Mouse (Mus musculus) midbrain, embryonic 12.5 days (tissue): ENCODE results near the gene Gpm6b. TPM values are rescaled to one million over a fixed set of nuclear protein-coding genes. Genes with fewer than 3 reads are reported as not detected.
A peak's percentile ranks its signal among the peaks of the same experiment; 100 is the strongest.

ENCODE experiments used
- ATAC-seq: fragments of 200-750 bp; cut with Nextera tagmentation; 2 replicates; pipeline ENCODE4 v1.8.0; 2017; ENCODE audit warnings: low read depth, moderate TSS enrichment, moderate library complexity; ENCODE audit not compliant: low FRiP score
- H3K27ac ChIP-seq: fragments of 300-500 bp; sonication (generic); replicated peaks from 2 replicates; pipeline ENCODE4 v1.5.1; 2016; ENCODE audit warnings: mild to moderate bottlenecking
- H3K27me3 ChIP-seq: fragments of 300-500 bp; sonication (generic); 2 replicates; pipeline ENCODE4 v1.6.1; 2016; ENCODE audit warnings: mild to moderate bottlenecking
- H3K36me3 ChIP-seq: fragments of 300-500 bp; sonication (generic); 2 replicates; pipeline ENCODE4 v1.6.1; 2016
- H3K4me1 ChIP-seq: fragments of 300-500 bp; sonication (generic); 2 replicates; pipeline ENCODE4 v1.6.1; 2016
- H3K4me2 ChIP-seq: fragments of 300-500 bp; sonication (generic); replicated peaks from 2 replicates; pipeline ENCODE4 v1.6.1; 2016; ENCODE audit warnings: mild to moderate bottlenecking, moderate library complexity
- H3K4me3 ChIP-seq: fragments of 300-500 bp; sonication (generic); 2 replicates; pipeline ENCODE4 v1.5.1; 2016; ENCODE audit warnings: mild to moderate bottlenecking
- H3K9ac ChIP-seq: fragments of 300-500 bp; sonication (generic); replicated peaks from 2 replicates; pipeline ENCODE4 v1.6.1; 2016; ENCODE audit warnings: mild to moderate bottlenecking, moderate library complexity
- H3K9me3 ChIP-seq: fragments of 300-500 bp; sonication (generic); 2 replicates; pipeline ENCODE4 v1.6.1; 2016; ENCODE audit warnings: mild to moderate bottlenecking
- WGBS: fragments of 180-500 bp; shearing (Covaris S2); methylation state at CpG from one replicate; pipeline ENCODE4 v1.1.7; 2016; 5-methylcytosine and 5-hydroxymethylcytosine counted together
- polyA plus RNA-seq: library from polyadenylated mRNA; unstranded; fragments of >200 nt; fragmentation: Nextera tagmentation; extraction: Ambion mirVana; gene quantifications from 2 replicates; pipeline ENCODE4 v1.2.1, GENCODE M21; 2016

The Gpm6b gene
- polyA plus RNA-seq, 1 experiment from 2014 or later: 196 TPM

DNA sequence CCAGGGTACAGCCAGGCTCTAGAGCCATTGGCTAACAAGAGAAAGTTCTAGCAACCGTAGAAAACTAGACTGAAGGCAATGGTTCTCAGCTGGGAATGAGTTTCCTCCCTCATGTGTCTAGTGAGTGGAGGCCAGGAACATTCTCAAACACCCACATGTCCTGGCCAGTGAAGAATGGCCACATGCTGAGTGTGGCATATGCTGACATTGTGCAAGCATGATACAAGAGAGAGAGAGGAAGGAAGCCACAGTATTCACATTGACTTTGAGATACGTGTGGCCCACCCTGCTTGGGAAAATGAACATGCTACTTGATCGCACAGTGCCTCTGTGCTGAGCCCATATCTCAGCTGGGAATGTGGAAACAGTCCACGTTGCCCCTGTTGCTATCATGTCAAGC lies 101.2 kb downstream of the Gpm6b start:
- WGBS: 81% methylated on average over 4 of the region's 4 CpGs

DNA sequence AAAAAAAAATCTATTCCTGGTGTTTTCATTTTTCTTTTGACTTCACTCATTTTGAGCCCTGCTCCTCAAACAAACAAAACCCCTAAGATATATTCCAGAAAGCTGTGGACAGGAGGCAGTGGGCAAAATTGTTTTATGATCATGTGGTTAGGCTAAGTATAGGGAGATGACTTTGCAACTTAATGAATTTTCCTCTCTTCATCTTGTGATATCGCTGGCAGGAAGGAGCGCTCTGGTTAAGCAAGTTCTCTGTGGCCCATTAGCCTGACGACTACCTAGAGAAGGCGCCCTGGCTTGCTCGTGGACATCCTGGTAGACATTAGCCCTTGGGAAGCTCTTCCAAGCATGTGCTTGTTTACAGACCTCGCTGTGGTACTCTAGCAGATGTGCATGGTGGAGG lies 103.1 kb downstream of the Gpm6b start:
- Histone ChIP-seq H3K9ac (no peak overlapping the region), H3K4me3 (no peak overlapping the region), H3K4me2 (no peak overlapping the region), H3K27me3 (peaks cover 25% of the 10 kb centered on the region), H3K4me1 (no peaks in the 10 kb centered on the region), H3K9me3 (no peaks in the 10 kb centered on the region), H3K27ac (no peak overlapping the region), H3K36me3 (no peaks in the 10 kb centered on the region)
- ATAC-seq: no peak
- WGBS: 89% methylated on average over 6 of the region's 6 CpGs

More for the DNA sequence above, 101.2 kb downstream of the Gpm6b start:
- no peak overlapping the region for H3K4me3 ChIP-seq
- H3K27ac ChIP-seq: no peak overlapping the region
- no peaks in the 10 kb centered on the region for H3K4me1 ChIP-seq
- no peak overlapping the region for H3K9ac ChIP-seq
- H3K4me2 ChIP-seq: no peak overlapping the region
- H3K27me3 ChIP-seq: peaks cover 34% of the 10 kb centered on the region
- no peaks in the 10 kb centered on the region for H3K9me3 ChIP-seq
- ATAC-seq: no peak
- no peaks in the 10 kb centered on the region for H3K36me3 ChIP-seq

DNA sequence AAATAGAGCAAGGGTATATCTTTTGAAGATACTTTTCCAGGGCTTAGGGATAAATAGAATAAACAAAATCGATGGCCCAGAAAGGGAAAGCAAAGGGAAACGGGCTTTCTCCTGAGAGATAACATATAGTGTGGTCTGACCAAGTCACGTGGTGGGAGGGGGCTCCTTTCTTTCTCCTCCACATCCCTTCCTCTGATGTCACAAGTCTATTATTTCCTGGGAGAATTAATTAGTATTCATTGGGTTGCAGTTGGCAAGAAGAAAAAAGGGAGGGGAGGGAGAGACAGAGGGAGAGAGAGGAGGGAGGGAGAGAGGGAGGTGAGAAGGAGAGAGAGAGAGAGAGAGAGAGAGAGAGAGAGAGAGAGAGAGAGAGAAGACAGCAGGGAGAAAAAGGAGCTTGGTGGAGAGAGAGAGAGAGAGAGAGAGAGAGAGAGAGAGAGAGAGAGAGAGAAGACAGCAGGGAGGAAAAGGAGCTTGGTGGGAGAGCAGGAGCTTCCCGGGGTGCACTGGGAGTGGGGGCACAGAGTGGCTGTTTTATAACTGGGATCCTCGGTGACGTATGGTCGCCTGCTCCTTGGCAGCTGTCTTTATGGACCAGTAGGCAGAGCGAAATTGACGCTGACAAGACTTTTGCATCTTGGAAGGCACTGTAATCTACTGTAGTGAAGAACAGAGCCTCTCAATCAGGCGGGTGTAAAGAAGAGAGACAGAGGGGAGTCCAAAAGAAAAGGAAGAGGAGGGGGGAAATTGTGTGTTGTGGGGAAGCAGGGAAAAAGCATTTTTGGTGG lies 105.7 kb downstream of the Gpm6b start:
- peak overlapping the region; percentile 54 for H3K4me2 ChIP-seq
- H3K4me3 ChIP-seq: peak overlapping the region; percentile 46
- H3K36me3 ChIP-seq: no peaks in the 10 kb centered on the region
- peak overlapping the region; percentile 91 for H3K27ac ChIP-seq
- H3K9ac ChIP-seq: peak overlapping the region; percentile 55
- H3K9me3 ChIP-seq: no peaks in the 10 kb centered on the region
- H3K27me3 ChIP-seq: peaks cover 14% of the 10 kb centered on the region
- ATAC-seq: peak; percentile 94
- 23% methylated on average over 10 of the region's 10 CpGs for WGBS
- peaks cover 4% of the 10 kb centered on the region; the same call in 1 of the 2 replicates for H3K4me1 ChIP-seq

DNA sequence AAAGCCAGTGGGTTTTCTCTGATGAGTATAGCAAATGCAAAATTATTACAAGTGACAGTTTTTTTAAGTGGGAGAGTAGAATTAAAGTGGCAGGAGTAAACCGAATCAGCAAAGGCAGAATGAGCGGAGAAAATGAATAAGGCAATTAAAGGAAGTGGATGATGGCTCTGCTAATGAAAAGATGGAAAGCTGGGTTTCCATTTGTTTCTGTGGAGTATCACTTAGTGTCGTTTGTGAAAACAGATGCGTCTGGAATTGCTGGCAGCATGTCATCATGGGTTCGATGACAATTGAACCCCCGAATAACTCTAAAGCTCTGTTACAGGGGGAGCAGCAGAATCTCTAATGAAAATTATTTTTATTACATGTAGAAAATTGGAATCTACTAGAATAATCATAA lies 109.4 kb downstream of the Gpm6b start:
- 69% methylated on average over 6 of the region's 6 CpGs for WGBS
- H3K4me1 ChIP-seq: peaks cover 9% of the 10 kb centered on the region; the same call in 1 of the 2 replicates
- H3K4me2 ChIP-seq: peak overlapping the region; percentile 54
- ATAC-seq: no peak
- H3K9ac ChIP-seq: peak overlapping the region; percentile 17; the same call in 1 of the 2 replicates
- H3K36me3 ChIP-seq: no peaks in the 10 kb centered on the region
- no peaks in the 10 kb centered on the region for H3K9me3 ChIP-seq
- H3K27me3 ChIP-seq: peaks cover 5% of the 10 kb centered on the region; the same call in 1 of the 2 replicates
- no peak overlapping the region for H3K27ac ChIP-seq
- peak overlapping the region; percentile 46 for H3K4me3 ChIP-seq

DNA sequence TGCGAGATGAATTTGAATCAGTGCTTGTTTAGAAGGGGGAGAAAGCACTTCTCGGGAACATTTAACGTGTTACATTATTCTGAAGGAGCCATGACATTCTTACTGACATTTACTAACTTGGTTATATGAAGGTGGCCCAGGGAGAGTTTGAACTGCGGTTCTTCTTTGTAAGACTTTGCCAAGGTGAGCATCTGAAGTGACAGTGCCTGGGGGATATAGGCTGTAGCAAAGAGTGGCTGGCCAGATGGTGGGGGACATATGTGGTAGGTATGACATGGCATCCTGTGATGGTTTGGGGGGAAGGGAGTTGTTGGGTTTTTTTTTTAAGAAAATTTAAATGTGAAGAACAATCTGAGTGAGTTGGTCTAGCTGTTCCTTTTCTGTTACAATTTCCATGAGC lies 109.9 kb downstream of the Gpm6b start:
- peak overlapping the region; percentile 46 for H3K4me3 ChIP-seq
- H3K9me3 ChIP-seq: no peaks in the 10 kb centered on the region
- ATAC-seq: no peak
- H3K36me3 ChIP-seq: no peaks in the 10 kb centered on the region
- peak overlapping the region; percentile 54 for H3K4me2 ChIP-seq
- 67% methylated on average over 4 of the region's 4 CpGs for WGBS
- H3K27ac ChIP-seq: no peak overlapping the region
- H3K9ac ChIP-seq: no peak overlapping the region
- H3K4me1 ChIP-seq: peaks cover 9% of the 10 kb centered on the region; the same call in 1 of the 2 replicates
- peaks cover 5% of the 10 kb centered on the region; the same call in 1 of the 2 replicates for H3K27me3 ChIP-seq

DNA sequence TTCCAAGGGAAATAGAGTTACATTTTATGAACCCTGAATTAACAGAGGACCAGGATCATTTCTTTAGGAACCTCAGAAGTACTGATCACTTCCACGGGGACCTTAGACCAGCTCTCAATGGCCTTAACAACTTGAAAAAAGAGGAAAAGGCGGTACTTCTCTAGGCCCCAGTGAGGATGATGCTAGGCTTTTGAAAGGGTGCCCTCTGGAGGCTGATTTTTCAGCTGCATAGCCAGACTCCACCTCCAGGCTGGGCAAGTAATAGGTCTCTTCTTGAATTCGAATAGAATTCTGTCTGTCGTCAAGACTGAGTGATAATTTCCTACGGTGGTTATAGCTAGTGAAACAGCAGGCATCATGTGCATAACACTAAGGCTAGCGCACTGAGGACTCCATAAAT lies 113.1 kb downstream of the Gpm6b start:
- WGBS: 21% methylated on average over 6 of the region's 6 CpGs
- H3K4me1 ChIP-seq: peaks cover 9% of the 10 kb centered on the region; the same call in 1 of the 2 replicates
- H3K9ac ChIP-seq: no peak overlapping the region
- H3K27ac ChIP-seq: no peak overlapping the region
- H3K27me3 ChIP-seq: peaks cover 14% of the 10 kb centered on the region
- no peaks in the 10 kb centered on the region for H3K36me3 ChIP-seq
- H3K4me2 ChIP-seq: no peak overlapping the region
- peak; percentile 60; the same call in 1 of the 2 replicates for ATAC-seq
- no peak overlapping the region for H3K4me3 ChIP-seq
- no peaks in the 10 kb centered on the region for H3K9me3 ChIP-seq

DNA sequence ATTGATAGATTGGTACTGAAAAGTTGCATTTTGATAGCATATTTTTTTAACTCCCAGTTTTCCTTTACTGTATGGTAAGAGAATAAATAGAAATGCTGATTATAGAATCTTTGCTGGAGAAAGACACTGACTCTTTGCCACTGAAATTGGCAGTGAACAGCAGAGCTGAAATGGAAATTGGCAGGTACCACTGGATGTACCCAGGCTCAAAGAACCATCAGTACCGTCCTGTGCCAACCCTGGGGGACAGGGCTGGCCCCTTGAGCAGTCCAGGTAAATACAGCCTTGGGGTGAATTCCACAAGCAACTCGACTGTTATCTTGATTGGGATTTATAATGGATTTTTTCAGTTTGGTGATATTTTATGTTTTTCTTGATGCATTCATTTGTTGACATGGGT lies 114.7 kb downstream of the Gpm6b start:
- H3K9ac ChIP-seq: no peak overlapping the region
- WGBS: 77% methylated on average over 2 of the region's 2 CpGs
- no peak overlapping the region for H3K4me3 ChIP-seq
- H3K27me3 ChIP-seq: peaks cover 14% of the 10 kb centered on the region
- H3K4me2 ChIP-seq: no peak overlapping the region
- no peaks in the 10 kb centered on the region for H3K9me3 ChIP-seq
- H3K4me1 ChIP-seq: peaks cover 9% of the 10 kb centered on the region; the same call in 1 of the 2 replicates
- H3K27ac ChIP-seq: no peak overlapping the region
- no peak for ATAC-seq
- H3K36me3 ChIP-seq: no peaks in the 10 kb centered on the region

DNA sequence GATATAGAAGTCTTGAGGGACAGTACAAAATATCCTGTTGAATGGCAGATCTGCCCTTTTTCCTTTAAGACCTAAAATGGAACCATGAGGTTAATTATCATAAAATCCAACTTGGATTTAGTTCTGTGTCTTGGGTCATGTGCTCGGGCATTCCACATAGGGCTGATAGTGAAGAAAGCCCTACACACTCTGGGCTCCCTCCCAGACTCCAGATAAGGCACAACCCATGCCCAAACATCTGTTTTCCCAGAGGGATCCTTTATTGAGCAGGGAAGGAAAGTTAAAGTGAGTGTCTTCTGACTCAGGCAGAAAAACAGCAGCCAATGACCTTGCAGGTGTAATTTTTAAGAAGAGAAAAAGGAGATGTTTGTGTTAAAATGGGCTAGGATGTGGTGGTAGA lies 116.2 kb downstream of the Gpm6b start:
- Histone ChIP-seq H3K27me3 (peaks cover 9% of the 10 kb centered on the region), H3K9ac (no peak overlapping the region), H3K4me2 (no peak overlapping the region), H3K4me3 (no peak overlapping the region), H3K36me3 (no peaks in the 10 kb centered on the region), H3K27ac (no peak overlapping the region), H3K4me1 (0 out of 2 replicates have a peak, but pooled peaks cover under 1% of the 10 kb centered on the region), H3K9me3 (no peaks in the 10 kb centered on the region)
- 91% methylated on average over 1 of the region's 1 CpGs for WGBS
- ATAC-seq: no peak

DNA sequence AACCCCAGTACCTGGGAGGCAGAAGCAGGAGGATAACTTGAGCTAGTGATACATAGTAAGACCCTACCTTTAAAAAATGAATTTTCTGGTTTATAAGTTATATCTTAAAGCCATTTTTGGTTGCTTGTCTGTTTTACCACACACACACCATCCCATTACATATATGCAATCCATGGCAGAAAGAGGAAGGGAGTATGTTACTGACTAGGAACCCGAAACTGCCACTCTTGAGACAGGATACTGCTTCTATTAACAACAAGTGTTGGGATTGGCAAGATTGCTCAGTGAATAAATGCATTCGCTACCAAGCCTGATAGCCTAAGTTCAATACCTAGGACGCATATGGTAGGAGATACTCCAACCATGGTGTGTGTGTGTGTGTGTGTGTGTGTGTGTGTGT lies 117.6 kb downstream of the Gpm6b start:
- WGBS: 90% methylated on average over 3 of the region's 3 CpGs
- no peak for ATAC-seq
- Histone ChIP-seq H3K27me3 (peaks cover 9% of the 10 kb centered on the region), H3K36me3 (no peaks in the 10 kb centered on the region), H3K4me3 (no peak overlapping the region), H3K9ac (no peak overlapping the region), H3K27ac (no peak overlapping the region), H3K4me2 (no peak overlapping the region), H3K4me1 (no peaks in the 10 kb centered on the region), H3K9me3 (no peaks in the 10 kb centered on the region)

DNA sequence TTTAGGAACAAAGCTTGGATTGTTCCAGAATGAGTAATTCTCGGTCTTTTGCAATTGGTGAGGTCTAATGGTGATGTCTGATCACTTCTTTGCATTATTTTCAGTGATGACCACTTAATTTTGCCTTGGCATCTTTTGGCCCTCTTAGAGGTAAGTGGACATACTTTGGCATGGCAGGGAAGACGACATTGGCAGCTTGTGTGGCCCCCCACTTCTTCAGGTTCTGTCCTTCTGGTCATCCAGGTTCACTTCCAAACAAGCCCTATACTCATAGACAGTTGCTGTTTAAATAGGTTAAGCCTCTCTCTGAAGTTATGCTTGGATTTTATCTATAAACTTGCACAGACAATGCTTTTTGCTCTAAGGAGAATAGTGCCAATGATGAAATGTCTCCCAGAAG lies 120.2 kb downstream of the Gpm6b start:
- Histone ChIP-seq H3K9me3 (no peaks in the 10 kb centered on the region), H3K27me3 (peaks cover 10% of the 10 kb centered on the region), H3K36me3 (no peaks in the 10 kb centered on the region), H3K4me2 (no peak overlapping the region), H3K4me3 (no peak overlapping the region), H3K27ac (no peak overlapping the region), H3K9ac (no peak overlapping the region), H3K4me1 (no peaks in the 10 kb centered on the region)
- ATAC-seq: no peak
- WGBS: 80% methylated on average over 2 of the region's 2 CpGs

DNA sequence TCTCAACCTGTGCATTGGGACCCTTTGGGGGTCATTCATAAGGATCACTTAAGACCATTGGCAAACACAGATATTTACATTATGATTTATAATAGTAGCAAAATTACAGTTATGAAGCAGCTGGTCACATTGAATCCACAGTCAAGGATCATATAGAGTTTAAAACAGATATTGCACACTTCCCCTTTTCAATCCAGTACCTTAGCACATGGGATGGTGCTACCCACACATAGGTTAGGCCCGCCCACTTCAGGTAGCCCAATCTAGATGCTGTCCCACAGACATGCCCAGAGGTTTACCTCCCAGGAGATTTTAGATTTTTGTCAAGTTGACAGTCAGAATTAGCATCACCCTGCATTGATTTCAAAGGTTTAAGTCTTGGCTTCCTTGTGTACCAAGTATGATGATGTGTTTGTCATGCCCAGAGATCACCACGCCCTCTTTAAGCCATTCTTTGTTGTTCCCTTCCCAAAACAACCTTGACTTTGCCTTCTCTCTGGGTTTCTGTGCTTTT lies 121.3 kb downstream of the Gpm6b start:
- 90% methylated on average over 2 of the region's 2 CpGs for WGBS
- peaks cover 10% of the 10 kb centered on the region for H3K27me3 ChIP-seq
- ATAC-seq: no peak

DNA sequence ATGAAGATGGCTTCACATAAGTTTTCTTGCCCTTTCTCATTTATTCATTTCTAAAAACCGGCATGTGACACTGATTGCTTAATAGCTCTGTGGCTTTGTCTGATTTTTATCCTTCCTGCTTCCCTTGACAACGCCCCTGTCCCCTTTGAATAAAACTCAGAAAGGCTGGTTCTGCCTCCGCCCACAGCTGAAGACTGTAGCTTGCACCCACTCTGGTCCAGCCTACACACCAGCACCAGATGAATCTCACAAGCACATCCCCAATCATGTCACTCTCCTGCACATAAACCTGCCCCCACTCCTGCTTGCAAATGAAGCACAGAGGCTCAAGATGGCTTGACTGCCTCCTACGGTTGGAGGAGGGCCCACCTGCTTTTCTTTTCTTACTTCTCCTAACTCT lies 121.7 kb downstream of the Gpm6b start:
- Histone ChIP-seq H3K36me3 (no peaks in the 10 kb centered on the region), H3K9ac (no peak overlapping the region), H3K9me3 (no peaks in the 10 kb centered on the region), H3K4me2 (no peak overlapping the region), H3K27me3 (peaks cover 5% of the 10 kb centered on the region), H3K4me1 (no peaks in the 10 kb centered on the region), H3K4me3 (no peak overlapping the region), H3K27ac (no peak overlapping the region)
- WGBS: 82% methylated on average over 4 of the region's 4 CpGs
- ATAC-seq: no peak

More for the DNA sequence above, 121.3 kb downstream of the Gpm6b start:
- no peaks in the 10 kb centered on the region for H3K4me1 ChIP-seq
- H3K4me3 ChIP-seq: no peak overlapping the region
- H3K36me3 ChIP-seq: no peaks in the 10 kb centered on the region
- H3K27ac ChIP-seq: no peak overlapping the region
- no peak overlapping the region for H3K4me2 ChIP-seq
- no peaks in the 10 kb centered on the region for H3K9me3 ChIP-seq
- H3K9ac ChIP-seq: no peak overlapping the region
